Mouse (Mus musculus) testis, adult 2 months (tissue): Measurements from ENCODE around the gene Esrra.

Source experiments
- CTCF ChIP-seq: fragments of 200-500 bp; IDR thresholded peaks from 2 replicates; pipeline ENCODE4 v1.5.1; 2012; ENCODE audit warnings: low read depth, mild to moderate bottlenecking, inconsistent platforms, low read length, moderate library complexity; ENCODE audit not compliant: control insufficient read depth, insufficient read depth, insufficient replicate concordance
- POLR2A ChIP-seq: fragments of 200-500 bp; IDR thresholded peaks from 2 replicates; pipeline ENCODE4 v1.6.1; 2012; ENCODE audit warnings: low read depth, mild to moderate bottlenecking, inconsistent platforms, low read length, moderate library complexity; ENCODE audit not compliant: control insufficient read depth

GRCm38 (mm10) chr19:6921647-6922567 lies at the start of gene Esrra:
- TF ChIP-seq CTCF (no peak), POLR2A (peak; percentile 74)
